Comparison of ENCODE assay signal across 12 mouse cellular contexts in genomic region chr12:73996906-73997296, GRCm38 (mm10). TPM values are rescaled to one million over a fixed set of nuclear protein-coding genes. Genes with fewer than 3 reads are reported as not detected.
A peak's percentile ranks its signal among the peaks of the same experiment; 100 is the strongest.
DNase-seq lines count a peak whose midpoint lies in the region; ATAC-seq and TF ChIP-seq lines count a peak whose summit lies in the region.
"Had no signal": no experiment of that assay in that cellular context is flagged by ENCODE, and none has a peak within 500 bp of the region (broad histone marks: within the 10 kb centered on the region; RNA-seq: fewer than 3 reads in every experiment).

No protein-coding gene starts in this region.

- H3K9me3 ChIP-seq in heart, embryonic 14.5 days (ENCODE audit: control insufficient read depth, low read length), result no peaks in the 10 kb centered on the region
- H3K9me3 ChIP-seq in E14TG2a.4 (ENCODE audit: low read length), result no peaks in the 10 kb centered on the region
- H3K9me3 ChIP-seq in forebrain, embryonic 14.5 days (replicated peaks; ENCODE audit: control insufficient read depth, low read length), result no peaks in the 10 kb centered on the region
- no peaks in the 10 kb centered on the region for H3K9me3 ChIP-seq in limb, embryonic 14.5 days (ENCODE audit: control insufficient read depth, low read length)

- H3K27me3 ChIP-seq in heart, embryonic 14.5 days (ENCODE audit: control insufficient read depth, insufficient read depth, low read length), result peaks cover 35% of the 10 kb centered on the region
- H3K27me3 ChIP-seq in E14TG2a.4 (ENCODE audit: insufficient read depth, low read length), result peaks cover 61% of the 10 kb centered on the region
- H3K27me3 ChIP-seq in forebrain, embryonic 14.5 days (replicated peaks; ENCODE audit: control insufficient read depth, insufficient read depth, low read length), result peaks cover 7% of the 10 kb centered on the region
- peaks cover 17% of the 10 kb centered on the region; the same call in 1 of the 2 replicates for H3K27me3 ChIP-seq in limb, embryonic 14.5 days (ENCODE audit: control insufficient read depth, insufficient read depth, low read length)

- H3K4me3 ChIP-seq in heart, embryonic 14.5 days (ENCODE audit: control insufficient read depth in 1 of 2, insufficient read depth in 1 of 2, low read depth in 1 of 2, low read length in 2 of 2), result no peak overlapping the region; a peak in 1 of 4 replicates
- peak overlapping the region; percentile 80 for H3K4me3 ChIP-seq in E14TG2a.4 (replicated peaks; ENCODE audit: low read length)
- peak overlapping the region; percentile 61 for H3K4me3 ChIP-seq in forebrain, embryonic 14.5 days (ENCODE audit: low read depth, low read length)
- H3K4me3 ChIP-seq in limb, embryonic 14.5 days (replicated peaks; ENCODE audit: low read length), result peak overlapping the region; percentile 59; the same call in 1 of the 2 replicates

- TF ChIP-seq POLR2A in limb, embryonic 14.5 days (IDR thresholded peaks at IDR 0.05; ENCODE audit: borderline replicate concordance, extremely low read depth, insufficient read depth, insufficient read length), result no peak

- DNase-seq in heart, adult 18-20 months, result no peak
- peak; percentile 55 for DNase-seq in forebrain, embryonic 14.5 days (ENCODE audit: low spot score)
- no peak for DNase-seq in limb, embryonic 14.5 days (ENCODE audit: low spot score)
- no peak for DNase-seq in adrenal gland, postnatal 25 days
- DNase-seq in adipocyte (ENCODE audit: low spot score) (no peak), MN1 (ENCODE audit: low spot score) (no peak)
- DNase-seq: cerebellum, adult 11 months; kidney, adult 18-20 months; lung, postnatal 14 days had no signal

- no peak for ATAC-seq in heart, embryonic 14.5 days (ENCODE audit: insufficient number of reproducible peaks, insufficient read depth, low FRiP score, low read depth)
- peak; percentile 32; the same call in 1 of the 2 replicates for ATAC-seq in forebrain, embryonic 14.5 days
- ATAC-seq in limb, embryonic 14.5 days (ENCODE audit: low FRiP score, low read depth), result no peak

- no peak overlapping the region for H3K9ac ChIP-seq in heart, embryonic 14.5 days (ENCODE audit: low read length)
- peak overlapping the region; percentile 82 for H3K9ac ChIP-seq in forebrain, embryonic 14.5 days (ENCODE audit: low read length)
- no peak overlapping the region for H3K9ac ChIP-seq in limb, embryonic 14.5 days (ENCODE audit: low read depth, low read length, severe bottlenecking)

- H3K4me2 ChIP-seq in heart, embryonic 14.5 days (ENCODE audit: low read length), result peak overlapping the region; percentile 98
- H3K4me2 ChIP-seq in forebrain, embryonic 14.5 days (ENCODE audit: low read length), result peak overlapping the region; percentile 78
- H3K4me2 ChIP-seq in limb, embryonic 14.5 days (replicated peaks; ENCODE audit: low read depth, low read length, severe bottlenecking), result no peak overlapping the region

- no peak overlapping the region for H3K27ac ChIP-seq in heart, embryonic 14.5 days (replicated peaks in 1 of 2; ENCODE audit: control insufficient read depth in 1 of 2, insufficient read depth in 1 of 2, low read depth in 2 of 2, low read length in 2 of 2)
- H3K27ac ChIP-seq in forebrain, embryonic 14.5 days (ENCODE audit: low read depth, low read length), result 0 out of 2 replicates have a peak overlapping the region, but pooled peaks have one; percentile 44
- H3K27ac ChIP-seq in limb, embryonic 14.5 days (replicated peaks; ENCODE audit: low read depth, low read length), result no peak overlapping the region

- H3K4me1 ChIP-seq in heart, embryonic 14.5 days (ENCODE audit: control insufficient read depth in 2 of 2, insufficient read depth in 2 of 2, low read length in 2 of 2), result peaks cover 2 to 4% of the 10 kb centered on the region in 2 experiments; a peak in 1 of 4 replicates
- H3K4me1 ChIP-seq in E14TG2a.4 (replicated peaks; ENCODE audit: low read depth, low read length), result peaks cover 9% of the 10 kb centered on the region
- H3K4me1 ChIP-seq in forebrain, embryonic 14.5 days (ENCODE audit: control insufficient read depth, insufficient read depth, low read length), result 0 out of 2 replicates have a peak, but pooled peaks cover 6% of the 10 kb centered on the region
- peaks cover 5% of the 10 kb centered on the region for H3K4me1 ChIP-seq in limb, embryonic 14.5 days (ENCODE audit: control insufficient read depth, insufficient read depth, low read length)

- no peak for TF ChIP-seq CTCF in E14TG2a.4 (conservative IDR thresholded peaks at IDR 0.05; ENCODE audit: low read length)

- WGBS in heart, embryonic 14.5 days, result 57% methylated on average over 12 of the region's 12 CpGs
- WGBS in forebrain, embryonic 14.5 days, result 11% methylated on average over 12 of the region's 12 CpGs
- 37% methylated on average over 12 of the region's 12 CpGs for WGBS in limb, embryonic 14.5 days

- no peaks in the 10 kb centered on the region for H3K36me3 ChIP-seq in heart, embryonic 14.5 days (ENCODE audit: control insufficient read depth, insufficient read depth, low read length)
- H3K36me3 ChIP-seq in E14TG2a.4 (ENCODE audit: insufficient read depth, low read length), result no peaks in the 10 kb centered on the region
- H3K36me3 ChIP-seq in forebrain, embryonic 14.5 days (ENCODE audit: control insufficient read depth, insufficient read depth, low read length), result no peaks in the 10 kb centered on the region
- no peaks in the 10 kb centered on the region for H3K36me3 ChIP-seq in limb, embryonic 14.5 days (ENCODE audit: control insufficient read depth, insufficient read depth, low read length)

RNA-seq across cellular contexts. Expression of gene Syt16, which starts 0.6 kb away (rescaled TPM):
- polyA plus RNA-seq in heart, embryonic 14.5 days (2014; fragmentation: Nextera tagmentation; extraction: Ambion mirVana), result 0.13 and 0.23 TPM in 2 replicates
- not detected for total RNA-seq in heart, adult 18-20 months (2021)
- polyA plus RNA-seq in forebrain, embryonic 14.5 days (2014; fragmentation: Nextera tagmentation; extraction: Ambion mirVana), result 53.7 and 68.4 TPM in 2 replicates
- 2.4 and 2.8 TPM in 2 replicates for polyA plus RNA-seq in limb, embryonic 14.5 days (2012; rRNA removed)
- 4.3 and 5.0 TPM in 2 replicates for polyA plus RNA-seq in limb, embryonic 14.5 days (2014; fragmentation: Nextera tagmentation; extraction: Ambion mirVana)
- 1.3 and 1.6 TPM in 2 replicates for total RNA-seq in adrenal gland, postnatal 25 days (2021)

RNA-seq across cellular contexts. Expression of gene Snapc1, which starts 32.6 kb away (rescaled TPM):
- 16.7 and 18.0 TPM in 2 replicates for polyA plus RNA-seq in heart, embryonic 14.5 days (2014; fragmentation: Nextera tagmentation; extraction: Ambion mirVana)
- 10 to 100 TPM; 11.0 to 11.8 TPM for total RNA-seq in heart, adult 18-20 months (2021)
- polyA plus RNA-seq in forebrain, embryonic 14.5 days (2014; fragmentation: Nextera tagmentation; extraction: Ambion mirVana), result 26.0 and 38.4 TPM in 2 replicates
- polyA plus RNA-seq in limb, embryonic 14.5 days (2012; rRNA removed), result 21.6 and 22.0 TPM in 2 replicates
- 17.2 and 24.8 TPM in 2 replicates for polyA plus RNA-seq in limb, embryonic 14.5 days (2014; fragmentation: Nextera tagmentation; extraction: Ambion mirVana)
- 13.1 and 24.1 TPM in 2 replicates for total RNA-seq in adrenal gland, postnatal 25 days (2021)

RNA-seq across cellular contexts. Expression of gene Gm49321, which starts 59.4 kb away (rescaled TPM):
- polyA plus RNA-seq in heart, embryonic 14.5 days (2014; fragmentation: Nextera tagmentation; extraction: Ambion mirVana), result 10.8 and 13.1 TPM in 2 replicates
- 1 to 10 TPM; 6.0 to 6.5 TPM for total RNA-seq in heart, adult 18-20 months (2021)
- polyA plus RNA-seq in forebrain, embryonic 14.5 days (2014; fragmentation: Nextera tagmentation; extraction: Ambion mirVana), result 13.6 and 19.3 TPM in 2 replicates
- not detected in 2 replicates for polyA plus RNA-seq in limb, embryonic 14.5 days (2012; rRNA removed)
- polyA plus RNA-seq in limb, embryonic 14.5 days (2014; fragmentation: Nextera tagmentation; extraction: Ambion mirVana), result 11.2 and 12.3 TPM in 2 replicates
- 5.8 and 11.0 TPM in 2 replicates for total RNA-seq in adrenal gland, postnatal 25 days (2021)
- polyA plus RNA-seq: C2C12 had no signal

Comparison
In these comparisons a context has a peak if more than half of its experiments do, and no peak if none do; other contexts are left out.
1. H3K4me3 ChIP-seq: peak in E14TG2a.4 (single experiment), forebrain, embryonic 14.5 days (single experiment) and limb, embryonic 14.5 days (single experiment); none in heart, embryonic 14.5 days (0 of 2).